Mouse (Mus musculus): ENCODE measurements at regions not wholly inside any gene's neighbourhood (a gene's known extent, or its start where the extent isn't known, plus 50 kb on each side); places are given as distances from the start of the nearest gene placed in this dataset.

DNA sequence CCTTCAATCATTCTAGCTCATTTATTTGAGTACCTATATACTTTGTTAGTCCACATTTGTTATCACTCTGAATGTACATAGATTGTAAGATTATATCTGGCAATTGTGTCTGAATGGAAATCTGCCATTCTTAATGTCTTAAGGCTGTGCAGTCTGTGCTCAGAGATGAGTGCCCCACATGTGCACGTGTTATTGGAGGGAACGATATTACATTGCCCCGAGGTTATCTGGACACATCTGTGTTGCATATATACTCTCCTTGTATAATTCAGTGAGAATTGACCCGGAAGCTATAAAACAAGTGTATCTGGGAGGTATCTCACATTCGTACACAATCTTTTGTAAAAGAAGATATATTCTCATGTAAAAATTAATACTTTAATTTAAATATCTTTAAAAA, 155.4 kb upstream of the Tmeff2 start:
- Histone ChIP-seq H3K27me3 (replicated peaks; ENCODE audit: low read depth, poor library complexity, severe bottlenecking) (no peaks in the 10 kb centered on the region), H3K9me3 (no peaks in the 10 kb centered on the region), H3K4me3 (no peak overlapping the region), H3K27ac (replicated peaks) (no peak overlapping the region), H3K36me3 (replicated peaks) (no peaks in the 10 kb centered on the region), H3K4me1 (no peaks in the 10 kb centered on the region)
- WGBS: 80% methylated on average over 5 of the region's 5 CpGs
- no peak for DNase-seq (ENCODE audit: low spot score)

DNA sequence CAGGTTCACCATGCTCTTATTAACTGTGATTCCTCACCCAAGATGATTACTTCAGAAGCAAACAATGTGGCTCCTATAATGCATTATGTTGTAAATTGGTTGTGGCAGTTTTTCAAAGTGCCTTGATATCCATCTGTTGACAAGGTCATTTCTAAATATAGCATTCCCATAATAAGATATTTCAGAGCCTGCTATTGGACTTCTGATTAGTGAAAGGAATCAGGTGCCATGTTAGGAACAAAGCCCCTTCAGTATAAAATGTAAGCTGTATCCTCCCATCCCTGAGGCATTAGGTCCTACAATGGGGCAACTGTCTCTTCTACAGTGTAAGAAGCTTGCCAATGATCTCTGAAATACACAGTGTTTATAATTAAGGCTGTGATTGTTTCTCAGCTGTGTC, 130.2 kb upstream of the Tmeff2 start:
- Histone ChIP-seq H3K27me3 (replicated peaks; ENCODE audit: low read depth, poor library complexity, severe bottlenecking) (no peaks in the 10 kb centered on the region), H3K27ac (replicated peaks) (no peak overlapping the region), H3K9me3 (no peaks in the 10 kb centered on the region)

DNA sequence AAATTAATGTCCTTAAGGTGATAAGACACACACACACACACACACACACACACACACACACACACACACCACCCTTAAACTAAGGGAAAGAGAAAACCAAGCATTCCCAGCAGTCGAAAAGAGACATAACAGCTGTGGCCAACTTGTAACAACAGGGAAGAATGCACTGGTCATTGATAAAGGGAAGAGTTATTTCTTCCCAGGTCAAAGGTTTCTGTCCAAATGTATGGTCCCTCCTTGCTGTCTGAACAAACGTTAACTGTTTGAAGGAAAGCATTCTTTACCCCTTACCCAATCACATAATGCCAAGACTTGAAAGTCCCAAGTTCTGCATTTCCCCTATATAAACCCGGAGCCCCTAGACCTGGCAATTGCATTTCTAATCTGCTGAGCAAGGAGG, 105.2 kb upstream of the Tmeff2 start:
- H3K4me1 ChIP-seq: no peaks in the 10 kb centered on the region
- H3K36me3 ChIP-seq (replicated peaks): no peaks in the 10 kb centered on the region
- WGBS: 59% methylated on average over 3 of the region's 3 CpGs
- H3K4me3 ChIP-seq: no peak overlapping the region
- no peaks in the 10 kb centered on the region for H3K27me3 ChIP-seq (replicated peaks; ENCODE audit: low read depth, poor library complexity, severe bottlenecking)
- H3K27ac ChIP-seq (replicated peaks): no peak overlapping the region
- DNase-seq (ENCODE audit: low spot score): no peak
- no peaks in the 10 kb centered on the region for H3K9me3 ChIP-seq

More for the DNA sequence above, 130.2 kb upstream of the Tmeff2 start:
- Histone ChIP-seq H3K4me1 (no peaks in the 10 kb centered on the region), H3K4me3 (no peak overlapping the region), H3K36me3 (replicated peaks) (no peaks in the 10 kb centered on the region)
- no peak for DNase-seq (ENCODE audit: low spot score)

DNA sequence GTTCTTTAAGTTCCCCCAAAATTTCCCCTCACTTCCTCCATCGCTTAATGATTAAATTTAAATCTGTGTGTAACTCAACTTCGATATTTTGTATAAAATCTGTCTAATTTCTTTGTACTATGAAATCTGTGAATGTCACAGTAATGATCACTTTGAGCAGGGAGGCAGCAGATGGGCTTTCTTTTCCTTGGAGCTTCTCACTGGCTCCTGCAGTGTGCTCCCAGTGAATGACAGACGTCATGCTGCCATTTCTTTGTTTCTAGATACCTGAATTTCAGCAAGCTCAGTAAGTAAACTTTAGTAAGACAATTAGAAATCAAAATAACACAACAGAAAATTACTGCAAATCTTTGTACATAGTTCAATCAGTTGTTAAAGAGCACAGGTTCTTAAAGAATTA, 102.3 kb upstream of the Tmeff2 start:
- no peak overlapping the region for H3K27ac ChIP-seq (replicated peaks)
- no peak for DNase-seq (ENCODE audit: low spot score)
- no peaks in the 10 kb centered on the region for H3K4me1 ChIP-seq
- H3K36me3 ChIP-seq (replicated peaks): no peaks in the 10 kb centered on the region
- 59% methylated on average over 3 of the region's 3 CpGs for WGBS
- no peak overlapping the region for H3K4me3 ChIP-seq
- H3K27me3 ChIP-seq (replicated peaks; ENCODE audit: low read depth, poor library complexity, severe bottlenecking): no peaks in the 10 kb centered on the region
- no peaks in the 10 kb centered on the region for H3K9me3 ChIP-seq

DNA sequence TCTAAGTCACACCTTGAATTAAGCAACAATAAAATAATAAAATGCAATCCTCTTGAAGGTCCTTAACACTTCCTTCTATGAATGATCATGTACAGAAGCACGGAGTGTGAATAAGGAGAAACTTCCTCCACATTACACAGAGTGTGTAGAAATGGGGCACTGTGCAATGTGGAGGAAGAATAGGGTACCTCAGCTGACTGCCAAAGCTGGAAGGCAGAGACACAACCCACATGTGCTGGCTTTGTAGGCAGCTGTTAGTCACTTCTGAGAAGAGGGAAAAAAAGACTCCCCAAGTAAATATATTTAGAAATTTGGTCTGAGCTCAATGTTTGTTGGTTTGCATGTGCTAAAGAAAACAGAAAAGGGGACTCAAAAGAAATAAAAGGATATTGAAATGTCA, 94.1 kb upstream of the Tmeff2 start:
- H3K27ac ChIP-seq (replicated peaks): no peak overlapping the region
- no peaks in the 10 kb centered on the region for H3K9me3 ChIP-seq
- DNase-seq (ENCODE audit: low spot score): no peak
- H3K27me3 ChIP-seq (replicated peaks; ENCODE audit: low read depth, poor library complexity, severe bottlenecking): no peaks in the 10 kb centered on the region
- H3K4me1 ChIP-seq: no peaks in the 10 kb centered on the region
- no peak overlapping the region for H3K4me3 ChIP-seq
- H3K36me3 ChIP-seq (replicated peaks): no peaks in the 10 kb centered on the region
- WGBS: 88% methylated on average over 1 of the region's 1 CpGs

DNA sequence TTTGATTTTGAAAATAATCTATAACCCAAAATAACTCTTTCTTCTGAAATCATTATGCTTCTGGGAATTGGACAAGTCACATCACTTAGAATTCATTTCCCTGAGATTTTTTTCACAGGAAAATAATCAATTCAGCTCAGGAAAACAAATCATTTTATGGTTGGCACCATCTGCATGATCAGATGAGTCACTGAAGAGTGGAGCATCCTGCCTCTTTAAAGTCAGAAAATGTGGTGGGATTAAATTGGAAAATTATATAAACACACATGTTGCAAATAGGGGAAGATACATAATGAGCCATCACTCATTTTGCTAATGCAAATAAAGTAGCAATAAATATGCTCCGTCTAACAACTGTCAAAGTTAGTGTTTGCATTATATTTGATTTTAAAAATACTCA, 93.6 kb upstream of the Tmeff2 start:
- Histone ChIP-seq H3K36me3 (replicated peaks) (no peaks in the 10 kb centered on the region), H3K27ac (replicated peaks) (no peak overlapping the region), H3K27me3 (replicated peaks; ENCODE audit: low read depth, poor library complexity, severe bottlenecking) (no peaks in the 10 kb centered on the region), H3K4me1 (no peaks in the 10 kb centered on the region), H3K9me3 (no peaks in the 10 kb centered on the region), H3K4me3 (no peak overlapping the region)
- no peak for DNase-seq (ENCODE audit: low spot score)
- 81% methylated on average over 1 of the region's 1 CpGs for WGBS

DNA sequence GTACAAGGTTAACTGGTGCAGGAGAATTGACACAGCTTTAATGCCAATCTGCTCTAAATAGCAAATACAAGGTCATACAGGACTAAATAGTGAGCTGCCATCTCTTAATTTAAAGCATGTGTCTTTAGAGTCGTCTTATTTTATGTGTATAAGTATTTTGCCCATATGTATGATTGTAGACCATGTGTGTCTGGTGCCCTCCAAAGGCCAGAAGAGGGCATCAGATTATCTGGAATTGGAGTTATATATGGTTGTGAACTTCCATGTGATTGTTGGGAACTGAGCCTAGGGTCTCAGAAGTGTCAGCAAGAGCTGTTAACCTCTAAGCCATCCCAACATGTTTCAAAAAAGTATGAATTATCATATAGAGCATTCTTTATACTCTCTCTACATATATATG, 68.8 kb upstream of the Tmeff2 start:
- 42% methylated on average over 1 of the region's 1 CpGs for WGBS
- no peak overlapping the region for H3K27ac ChIP-seq (replicated peaks)
- no peaks in the 10 kb centered on the region for H3K36me3 ChIP-seq (replicated peaks)
- H3K27me3 ChIP-seq (replicated peaks; ENCODE audit: low read depth, poor library complexity, severe bottlenecking): no peaks in the 10 kb centered on the region
- H3K4me3 ChIP-seq: no peak overlapping the region
- H3K4me1 ChIP-seq: no peaks in the 10 kb centered on the region
- H3K9me3 ChIP-seq: no peaks in the 10 kb centered on the region
- DNase-seq (ENCODE audit: low spot score): no peak

DNA sequence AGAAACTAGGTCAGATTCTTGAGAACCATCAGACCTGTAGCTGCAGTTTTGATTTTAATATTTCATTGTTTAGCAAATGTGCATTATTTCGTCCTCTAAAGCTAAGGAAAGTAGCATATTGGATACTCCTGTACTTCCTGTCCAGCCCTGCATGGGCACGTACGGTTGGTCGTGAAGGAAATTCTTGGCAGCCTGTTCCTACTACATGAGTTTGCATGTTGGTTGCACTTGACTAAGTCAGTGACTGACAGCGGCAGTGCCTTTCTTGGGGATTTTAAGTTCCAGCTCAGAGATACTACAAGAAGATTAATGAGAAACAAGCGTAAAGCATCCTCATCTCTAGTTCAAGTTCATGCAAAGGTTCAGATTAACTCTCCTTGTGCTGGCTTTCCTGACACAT, 64.3 kb upstream of the Tmeff2 start:
- 87% methylated on average over 6 of the region's 6 CpGs for WGBS
- no peak for DNase-seq (ENCODE audit: low spot score)
- no peaks in the 10 kb centered on the region for H3K4me1 ChIP-seq
- no peak overlapping the region for H3K4me3 ChIP-seq
- no peak overlapping the region for H3K27ac ChIP-seq (replicated peaks)
- no peaks in the 10 kb centered on the region for H3K9me3 ChIP-seq
- no peaks in the 10 kb centered on the region for H3K27me3 ChIP-seq (replicated peaks; ENCODE audit: low read depth, poor library complexity, severe bottlenecking)
- no peaks in the 10 kb centered on the region for H3K36me3 ChIP-seq (replicated peaks)

DNA sequence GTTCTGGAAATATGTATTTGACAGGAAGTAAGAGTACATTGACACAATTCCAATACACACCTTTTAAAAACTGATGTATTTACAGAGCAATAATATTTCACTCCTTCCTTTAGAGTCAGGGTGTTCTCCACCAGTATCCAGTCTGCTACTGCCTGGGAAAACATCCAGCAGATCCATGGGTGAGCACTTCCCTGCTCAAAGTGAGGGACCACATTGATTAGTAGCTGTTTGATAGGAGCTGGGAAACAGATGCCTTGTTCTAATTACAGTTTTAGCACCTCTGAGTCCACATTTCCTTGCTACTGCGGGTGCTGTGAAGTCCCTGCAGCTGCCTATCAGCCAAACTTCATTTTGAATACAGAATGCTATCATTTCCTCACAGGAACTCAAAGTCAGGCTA, 53.3 kb upstream of the Tmeff2 start:
- 85% methylated on average over 1 of the region's 1 CpGs for WGBS
- Histone ChIP-seq H3K4me1 (no peaks in the 10 kb centered on the region), H3K4me3 (no peak overlapping the region), H3K27me3 (replicated peaks; ENCODE audit: low read depth, poor library complexity, severe bottlenecking) (no peaks in the 10 kb centered on the region), H3K27ac (replicated peaks) (no peak overlapping the region), H3K36me3 (replicated peaks) (no peaks in the 10 kb centered on the region), H3K9me3 (no peaks in the 10 kb centered on the region)
- DNase-seq (ENCODE audit: low spot score): no peak

Data from embryonic facial prominence, embryonic 10.5 days (tissue).